Mouse (Mus musculus) myocyte (in vitro differentiated cells): ENCODE data around the gene Axl. TPM values are rescaled to one million over a fixed set of nuclear protein-coding genes. Genes with fewer than 3 reads are reported as not detected.
A peak's percentile ranks its signal among the peaks of the same experiment; 100 is the strongest.

ENCODE experiments used
- H3K27me3 ChIP-seq: one replicate; pipeline ENCODE4 v1.6.1; 2011; ENCODE audit not compliant: control insufficient read depth, insufficient read depth, insufficient read length
- H3K36me3 ChIP-seq: one replicate; pipeline ENCODE4 v1.6.1; 2011; ENCODE audit not compliant: control insufficient read depth, insufficient read depth
- H3K4me2 ChIP-seq: one replicate; pipeline ENCODE4 v1.6.1; 2011; ENCODE audit warnings: low read depth, control low read depth
- H3K4me3 ChIP-seq: one replicate; pipeline ENCODE4 v1.5.1; 2011; ENCODE audit warnings: mild to moderate bottlenecking, control low read depth, moderate library complexity
- H3K79me2 ChIP-seq: one replicate; pipeline ENCODE4 v1.6.1; 2011; ENCODE audit not compliant: control insufficient read depth, insufficient read depth
- H3ac ChIP-seq: one replicate; pipeline ENCODE4 v1.6.1; 2011; ENCODE audit not compliant: control insufficient read depth, insufficient read length
- CEBPB ChIP-seq: IDR thresholded peaks from 2 replicates; pipeline ENCODE4 v1.6.1; 2011; ENCODE audit warnings: mild to moderate bottlenecking, moderate library complexity; ENCODE audit not compliant: poor library complexity, insufficient read depth, severe bottlenecking
- E2F4 ChIP-seq: IDR thresholded peaks from one replicate; pipeline ENCODE4 v1.6.1; 2011; ENCODE audit warnings: mild to moderate bottlenecking, control low read depth, moderate library complexity; ENCODE audit not compliant: insufficient read depth
- MAX ChIP-seq: IDR thresholded peaks from one replicate; pipeline ENCODE4 v1.6.1; 2011; ENCODE audit warnings: low read depth, mild to moderate bottlenecking, control low read depth
- MYOD1 ChIP-seq, 3 experiments: IDR thresholded peaks; one replicate each; pipeline ENCODE4 v1.6.1; 2011; ENCODE audit warnings: control low read depth in 2 of 3, low read depth in 2 of 3, mild to moderate bottlenecking in 2 of 3, moderate library complexity in 1 of 3; ENCODE audit not compliant: insufficient read length in 2 of 3, control insufficient read depth in 1 of 3
- MYOG ChIP-seq, 3 experiments: IDR thresholded peaks; one replicate each; pipeline ENCODE4 v1.6.1; 2011; ENCODE audit warnings: control low read depth in 2 of 3, low read depth in 2 of 3, mild to moderate bottlenecking in 2 of 3; ENCODE audit not compliant: insufficient read length in 2 of 3, control insufficient read depth in 1 of 3, insufficient read depth in 1 of 3
- POLR2A ChIP-seq: IDR thresholded peaks from one replicate; pipeline ENCODE4 v1.6.1; 2011; ENCODE audit warnings: low read depth, mild to moderate bottlenecking, control low read depth, moderate library complexity; ENCODE audit not compliant: insufficient read length
- POLR2AphosphoS2 ChIP-seq: IDR thresholded peaks from one replicate; pipeline ENCODE4 v1.6.1; 2011; ENCODE audit warnings: low read depth, control low read depth; ENCODE audit not compliant: insufficient read length
- REST ChIP-seq: IDR thresholded peaks from one replicate; pipeline ENCODE4 v1.6.1; 2011; ENCODE audit warnings: mild to moderate bottlenecking, control low read depth, moderate library complexity; ENCODE audit not compliant: insufficient read depth, insufficient read length
- SRF ChIP-seq: IDR thresholded peaks from one replicate; pipeline ENCODE4 v1.6.1; 2011; ENCODE audit warnings: low read depth; ENCODE audit not compliant: control insufficient read depth, insufficient read length
- TCF12 ChIP-seq: IDR thresholded peaks from one replicate; pipeline ENCODE4 v1.6.1; 2011; ENCODE audit warnings: mild to moderate bottlenecking, control low read depth; ENCODE audit not compliant: poor library complexity, insufficient read depth, severe bottlenecking
- TCF3 ChIP-seq: IDR thresholded peaks from one replicate; pipeline ENCODE4 v1.6.1; 2011; ENCODE audit warnings: low read depth, control low read depth; ENCODE audit not compliant: insufficient read length
- USF1 ChIP-seq: IDR thresholded peaks from one replicate; pipeline ENCODE4 v1.6.1; 2011; ENCODE audit warnings: low read depth, mild to moderate bottlenecking, control low read depth, moderate library complexity
- polyA plus RNA-seq: library from polyadenylated mRNA; unstranded; fragments of >200 nt; fragmentation: generic; extraction: Trizol; gene quantifications from one replicate; pipeline ENCODE4 v1.2.1, GENCODE M21; 2012; ENCODE audit warnings: missing spikeins

Gene Axl
- polyA plus RNA-seq, 1 experiment, result 112 TPM

DNA sequence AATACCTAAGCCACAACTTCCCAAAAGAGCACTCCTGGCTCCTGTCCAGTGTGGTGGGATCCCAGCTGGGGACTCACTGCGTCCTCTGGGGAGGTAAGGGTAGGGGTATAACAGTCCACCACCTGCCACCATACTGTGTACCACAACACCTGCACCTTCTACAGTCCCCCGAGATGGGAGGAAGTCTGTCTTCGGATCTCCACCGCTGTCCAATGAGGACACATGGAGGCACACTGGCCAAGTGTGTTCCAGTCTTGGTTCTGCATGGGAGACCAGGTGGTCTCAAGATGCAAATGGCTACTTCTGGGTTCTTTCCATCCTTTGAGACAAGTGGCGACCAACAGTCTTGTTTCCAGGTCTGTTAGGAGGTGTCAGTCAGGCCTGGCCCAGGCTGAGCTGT is 77.3 kb downstream of the Axl start:
- Histone ChIP-seq H3K4me2 (peak overlapping the region; percentile 78), H3ac (no peak overlapping the region), H3K36me3 (peaks cover 11% of the 10 kb centered on the region), H3K79me2 (no peaks in the 10 kb centered on the region), H3K27me3 (no peaks in the 10 kb centered on the region), H3K4me3 (no peak overlapping the region)
- TF ChIP-seq REST, result no peak
- no peak for TF ChIP-seq MAX
- no peak for TF ChIP-seq MYOG (IDR thresholded peaks at IDR 0.05; ENCODE audit: control insufficient read depth in 1 of 3, insufficient read depth in 1 of 3, insufficient read length in 2 of 3, low read depth in 2 of 3)
- TF ChIP-seq POLR2AphosphoS2, result peak; percentile 77
- no peak for TF ChIP-seq CEBPB
- TF ChIP-seq POLR2A, result no peak
- TF ChIP-seq MYOD1 (IDR thresholded peaks at IDR 0.05; ENCODE audit: control insufficient read depth in 1 of 3, insufficient read length in 2 of 3, low read depth in 2 of 3), result peak in 1 of 3 experiments; percentile 18

DNA sequence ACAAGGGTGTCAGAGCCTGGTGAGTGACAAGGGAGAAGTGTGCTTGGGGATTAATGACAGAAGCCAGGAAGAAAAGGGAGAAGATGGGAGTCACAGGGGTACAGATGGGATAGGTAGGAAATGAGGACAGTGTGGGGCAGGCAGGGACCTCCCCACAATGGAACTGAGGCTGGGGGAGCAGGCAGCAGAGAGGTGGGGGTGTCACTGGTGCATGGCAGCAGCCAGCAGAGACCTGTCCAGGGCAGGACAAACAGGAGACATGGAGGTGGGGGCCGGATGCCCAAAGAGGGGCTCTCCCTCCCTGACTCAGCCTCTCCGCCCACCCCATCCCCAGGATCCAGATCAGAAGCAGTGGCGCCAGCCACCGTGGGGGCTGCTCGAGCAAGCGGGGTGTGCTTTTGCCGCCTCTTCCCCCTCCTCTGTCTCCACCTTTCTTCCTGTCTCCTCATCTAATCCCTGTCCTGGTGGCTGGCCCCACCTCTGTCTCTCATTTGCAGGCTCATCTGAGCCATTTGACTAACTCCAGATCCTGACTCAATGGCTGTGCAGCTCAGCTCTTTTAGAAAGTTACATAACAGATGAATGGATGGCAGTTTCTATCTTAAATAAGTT is 77.9 kb downstream of the Axl start:
- no peak for TF ChIP-seq TCF3
- peak; percentile 28 for TF ChIP-seq POLR2A
- no peak for TF ChIP-seq REST
- no peak for TF ChIP-seq E2F4
- TF ChIP-seq TCF12, result no peak
- TF ChIP-seq POLR2AphosphoS2, result peak; percentile 94
- Histone ChIP-seq H3K36me3 (peaks cover 11% of the 10 kb centered on the region), H3K4me2 (peak overlapping the region; percentile 78), H3ac (no peak overlapping the region), H3K27me3 (no peaks in the 10 kb centered on the region), H3K79me2 (no peaks in the 10 kb centered on the region), H3K4me3 (no peak overlapping the region)

GRCm38 (mm10) chr7:25709961-25710360 is 78.5 kb downstream of the Axl start:
- H3ac ChIP-seq, result no peak overlapping the region
- H3K4me3 ChIP-seq, result no peak overlapping the region
- H3K79me2 ChIP-seq, result no peaks in the 10 kb centered on the region
- no peaks in the 10 kb centered on the region for H3K27me3 ChIP-seq
- TF ChIP-seq MYOG (IDR thresholded peaks at IDR 0.05; ENCODE audit: control insufficient read depth in 1 of 3, insufficient read depth in 1 of 3, insufficient read length in 2 of 3, low read depth in 2 of 3) (peak in 1 of 3 experiments; percentile 62), TCF12 (no peak), E2F4 (no peak), MYOD1 (IDR thresholded peaks at IDR 0.05; ENCODE audit: control insufficient read depth in 1 of 3, insufficient read length in 2 of 3, low read depth in 2 of 3) (peak in 1 of 3 experiments; percentile 63), POLR2A (peak; percentile 26), POLR2AphosphoS2 (peak; percentile 89)
- H3K4me2 ChIP-seq, result peak overlapping the region; percentile 78
- H3K36me3 ChIP-seq, result peaks cover 6% of the 10 kb centered on the region

DNA sequence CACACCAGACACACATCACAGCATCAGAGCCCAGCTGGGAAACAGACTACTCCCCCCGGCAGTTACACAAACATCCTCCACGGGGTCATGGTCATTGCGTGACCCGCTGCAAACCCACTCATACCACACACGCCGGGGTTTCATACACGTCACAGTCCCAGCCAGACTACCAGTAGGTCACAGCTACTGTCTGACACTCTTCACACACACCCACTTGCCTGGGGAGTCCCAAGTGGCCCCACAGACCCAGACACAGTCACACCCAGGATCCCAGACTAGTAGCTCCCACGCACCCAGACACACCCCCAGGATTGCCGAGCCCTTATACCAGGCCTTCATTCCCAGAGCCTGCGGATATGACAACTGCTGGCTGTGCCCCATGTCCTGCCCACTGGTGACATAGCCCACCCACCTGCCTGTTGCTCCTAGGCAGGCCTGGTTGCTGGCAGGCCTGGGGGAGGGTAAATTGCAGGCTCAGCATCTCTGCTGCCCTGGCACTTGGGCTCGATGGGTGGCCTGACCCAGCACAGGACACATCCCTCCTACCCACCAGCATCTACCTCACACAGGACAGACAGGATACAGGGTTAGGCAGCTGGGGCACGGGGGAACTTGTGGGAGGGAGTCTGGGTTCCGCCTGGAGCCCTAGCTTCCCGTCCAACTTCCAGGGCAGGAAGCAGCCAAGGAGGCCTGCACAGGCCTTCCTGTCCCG is 80.8 kb downstream of the Axl start:
- Histone ChIP-seq H3K36me3 (no peaks in the 10 kb centered on the region), H3K4me3 (no peak overlapping the region), H3K79me2 (no peaks in the 10 kb centered on the region), H3ac (no peak overlapping the region), H3K4me2 (peak overlapping the region; percentile 27), H3K27me3 (no peaks in the 10 kb centered on the region)
- TF ChIP-seq E2F4 (no peak), MYOD1 (IDR thresholded peaks at IDR 0.05; ENCODE audit: control insufficient read depth in 1 of 3, insufficient read length in 2 of 3, low read depth in 2 of 3) (peak in 1 of 3 experiments; percentile 67), POLR2AphosphoS2 (peak; percentile 30), USF1 (no peak), POLR2A (no peak), TCF3 (no peak), MYOG (IDR thresholded peaks at IDR 0.05; ENCODE audit: control insufficient read depth in 1 of 3, insufficient read depth in 1 of 3, insufficient read length in 2 of 3, low read depth in 2 of 3) (peak in 2 of 3 experiments; percentile 44 to 50), CEBPB (no peak), MAX (no peak), SRF (no peak)

Other genes with a start within 250 kb of the Axl start
- gene Ceacam2, start 248.8 kb downstream of the Axl start, polyA plus RNA-seq, result not detected
- gene Erich4, start 172.8 kb downstream of the Axl start, polyA plus RNA-seq, result not detected
- 13.0 TPM for gene Dmac2, start 169.3 kb downstream of the Axl start, polyA plus RNA-seq
- gene B3gnt8, start 162.1 kb downstream of the Axl start, polyA plus RNA-seq, result 3.1 TPM
- gene Bckdha, start 129.7 kb downstream of the Axl start, polyA plus RNA-seq, result 54.9 TPM
- 43.5 TPM for gene Exosc5, start 129.5 kb downstream of the Axl start, polyA plus RNA-seq
- gene Tmem91, start 113.5 kb downstream of the Axl start, polyA plus RNA-seq, result 0.40 TPM
- 40.7 TPM for gene B9d2, start 107.9 kb downstream of the Axl start, polyA plus RNA-seq
- 78.2 TPM for gene Tgfb1, start 101.7 kb downstream of the Axl start, polyA plus RNA-seq
- gene Ccdc97, start 69.6 kb downstream of the Axl start, polyA plus RNA-seq, result 44.5 TPM
- 76.2 TPM for gene Hnrnpul1, start 33.9 kb downstream of the Axl start, polyA plus RNA-seq
- gene Cyp2s1, start 28.2 kb upstream of the Axl start, polyA plus RNA-seq, result 0.05 TPM
- gene Cyp2b10, start 108.9 kb upstream of the Axl start, polyA plus RNA-seq, result 0.02 TPM